Mouse (Mus musculus): ENCODE measurements around the gene Tnfaip2.

DNA sequence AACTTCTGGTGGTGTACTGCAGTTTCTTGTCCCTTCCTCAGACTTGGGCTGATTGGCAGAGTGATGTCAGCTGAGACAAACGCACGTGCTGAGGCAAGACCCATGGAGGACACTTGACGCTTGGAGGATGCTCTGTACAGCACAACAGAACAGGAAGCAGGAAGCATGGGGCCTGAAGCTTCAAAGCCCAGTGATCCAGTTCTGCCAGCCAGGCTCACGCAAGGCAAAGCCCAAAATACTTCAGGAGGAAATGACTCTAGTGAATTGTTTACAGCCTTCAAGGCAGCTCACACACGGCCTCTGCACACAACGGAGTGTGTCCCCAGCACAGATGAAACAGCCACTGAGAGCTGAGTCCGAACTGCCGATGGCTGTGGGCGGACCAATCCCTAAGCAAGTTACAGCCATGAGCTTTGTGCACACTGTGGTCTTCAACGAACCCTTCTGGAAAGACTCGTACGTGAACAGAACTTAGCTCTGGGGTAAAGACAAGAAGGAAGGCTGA, 60.8 kb downstream of the Tnfaip2 start:
- TF ChIP-seq EP300 (IDR thresholded peaks at IDR 0.05; ENCODE audit: low read depth) (no peak), CTCF (IDR thresholded peaks at IDR 0.05; ENCODE audit: low read depth) (no peak)
